Mouse (Mus musculus): Measurements from ENCODE around the gene Mrgprf.

Gene Mrgprf

DNA sequence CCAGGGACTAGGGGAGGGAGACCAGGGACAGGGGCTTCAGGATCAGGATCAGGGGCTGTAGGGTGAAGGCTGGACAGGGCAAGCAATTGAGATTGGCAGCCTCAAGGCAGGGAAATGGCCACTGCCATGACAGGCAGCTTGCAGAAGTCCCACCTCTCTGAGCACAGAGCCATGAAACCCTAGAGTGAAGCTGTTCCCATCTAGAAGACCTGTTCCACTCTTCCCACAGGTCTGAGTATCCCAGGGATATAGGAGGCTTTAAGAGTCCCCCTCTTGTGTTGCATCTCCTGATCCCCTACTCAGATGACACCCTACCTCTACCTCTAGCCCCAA is 346 bp downstream of the Mrgprf start:
- DNase-seq (ENCODE audit: low spot score in 2 of 2): no peak

DNA sequence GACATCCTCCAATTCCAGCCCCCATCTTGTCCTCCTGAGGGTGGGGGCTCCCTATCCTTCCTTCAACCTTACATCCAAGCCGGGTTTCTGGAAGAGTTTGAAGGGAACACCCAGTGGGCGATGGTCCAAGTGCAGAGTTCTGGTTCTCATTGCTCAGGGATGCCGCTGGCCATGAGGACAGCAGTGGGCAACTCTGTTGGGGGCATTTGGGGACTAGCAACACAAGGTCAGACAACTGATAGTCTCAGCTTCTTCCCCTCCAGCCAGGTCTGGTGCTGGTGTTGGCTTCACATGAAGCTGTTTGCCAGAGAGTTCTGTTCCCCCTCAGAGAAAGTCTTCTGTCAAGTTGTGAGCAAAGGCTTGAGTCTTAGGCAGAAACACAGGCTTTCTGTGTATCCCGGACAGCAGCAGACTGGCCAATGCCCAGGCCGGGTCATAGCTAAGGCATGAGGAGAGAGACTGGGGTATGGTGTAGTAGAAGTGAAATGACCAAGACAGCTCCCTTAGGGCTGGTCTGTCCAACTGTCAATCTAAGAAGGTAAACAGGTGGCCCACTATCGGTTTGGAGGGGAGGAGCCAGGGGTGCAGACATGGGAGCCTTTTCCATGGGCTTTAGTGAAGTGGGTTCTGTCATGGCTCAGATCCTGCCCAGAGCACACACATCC is 845 bp downstream of the Mrgprf start:
- no peak for DNase-seq (ENCODE audit: low spot score in 2 of 2)

DNA sequence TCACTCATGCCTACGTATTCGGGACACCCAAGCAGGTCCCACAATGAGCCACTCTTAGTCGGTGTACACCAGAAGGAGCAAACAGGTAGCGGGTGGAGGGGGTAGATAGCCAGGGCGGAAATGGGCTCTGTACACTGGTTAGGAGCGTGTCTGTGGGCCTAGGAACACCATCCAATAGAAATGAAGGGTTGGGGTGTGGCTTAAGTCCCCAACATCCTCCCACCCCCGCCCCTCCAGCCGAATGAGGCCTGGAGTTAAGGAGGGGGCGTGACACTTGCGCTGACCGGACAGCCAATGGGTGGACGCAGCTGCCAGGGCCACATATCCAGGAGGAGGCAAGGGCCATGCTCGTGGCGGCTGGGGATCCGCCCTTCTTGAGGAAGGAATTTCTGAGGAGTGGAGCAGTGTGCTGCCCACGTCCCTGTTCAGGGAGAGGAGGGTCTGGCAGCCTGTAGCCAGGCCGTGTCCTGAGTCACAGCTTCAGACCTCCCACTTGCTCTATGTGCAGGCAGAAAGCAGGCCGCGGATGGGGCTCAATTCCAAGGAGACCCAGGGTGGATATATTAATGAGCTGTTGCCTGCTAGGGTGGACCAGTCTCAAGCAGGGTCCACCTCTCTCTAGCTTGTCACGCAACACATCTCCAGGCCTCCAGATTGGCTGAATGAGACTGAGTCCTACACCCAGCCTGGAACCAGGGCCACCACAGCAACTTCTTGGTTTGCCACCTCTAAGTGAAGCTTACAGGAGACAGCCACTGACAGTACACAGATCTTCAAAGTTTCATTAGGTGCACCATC is 2.1 kb downstream of the Mrgprf start:
- no peak for DNase-seq (ENCODE audit: low spot score in 2 of 2)

DNA sequence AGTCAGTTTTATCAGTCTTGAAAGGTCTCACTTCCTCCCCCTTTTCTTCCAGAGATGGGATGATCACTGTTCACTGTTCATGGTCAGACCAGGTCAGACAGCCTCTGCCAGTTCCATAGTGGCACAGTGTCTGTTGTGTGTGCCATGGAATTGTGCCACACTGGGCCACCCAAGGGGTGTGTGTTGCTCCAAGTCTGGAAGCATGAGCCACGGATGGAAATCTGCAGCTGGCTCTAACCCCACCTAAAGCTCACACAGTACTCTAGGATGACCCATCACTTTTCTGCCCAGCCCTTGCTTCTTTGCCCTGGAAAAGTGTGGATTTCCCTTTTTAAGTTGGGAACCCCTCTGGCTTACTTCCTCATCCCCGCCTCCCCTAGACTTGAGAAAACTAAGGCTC is 3.5 kb downstream of the Mrgprf start:
- no peak for DNase-seq (ENCODE audit: low spot score in 2 of 2)

DNA sequence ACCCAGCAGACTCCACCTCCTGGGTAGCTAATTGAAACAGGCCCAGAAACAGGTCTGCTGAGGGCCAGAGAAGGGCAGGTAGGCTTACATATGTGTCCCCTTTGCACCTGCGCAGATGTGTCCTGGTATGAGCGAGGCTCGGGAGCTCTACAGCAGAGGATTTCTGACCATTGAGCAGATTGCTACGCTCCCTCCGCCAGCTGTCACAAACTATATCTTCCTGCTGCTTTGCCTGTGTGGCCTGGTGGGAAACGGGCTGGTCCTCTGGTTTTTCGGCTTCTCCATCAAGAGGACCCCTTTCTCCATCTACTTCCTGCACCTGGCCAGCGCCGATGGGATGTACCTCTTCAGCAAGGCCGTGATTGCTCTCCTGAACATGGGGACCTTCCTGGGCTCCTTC is 7.0 kb downstream of the Mrgprf start:
- no peak for DNase-seq (ENCODE audit: low spot score in 2 of 2)

DNA sequence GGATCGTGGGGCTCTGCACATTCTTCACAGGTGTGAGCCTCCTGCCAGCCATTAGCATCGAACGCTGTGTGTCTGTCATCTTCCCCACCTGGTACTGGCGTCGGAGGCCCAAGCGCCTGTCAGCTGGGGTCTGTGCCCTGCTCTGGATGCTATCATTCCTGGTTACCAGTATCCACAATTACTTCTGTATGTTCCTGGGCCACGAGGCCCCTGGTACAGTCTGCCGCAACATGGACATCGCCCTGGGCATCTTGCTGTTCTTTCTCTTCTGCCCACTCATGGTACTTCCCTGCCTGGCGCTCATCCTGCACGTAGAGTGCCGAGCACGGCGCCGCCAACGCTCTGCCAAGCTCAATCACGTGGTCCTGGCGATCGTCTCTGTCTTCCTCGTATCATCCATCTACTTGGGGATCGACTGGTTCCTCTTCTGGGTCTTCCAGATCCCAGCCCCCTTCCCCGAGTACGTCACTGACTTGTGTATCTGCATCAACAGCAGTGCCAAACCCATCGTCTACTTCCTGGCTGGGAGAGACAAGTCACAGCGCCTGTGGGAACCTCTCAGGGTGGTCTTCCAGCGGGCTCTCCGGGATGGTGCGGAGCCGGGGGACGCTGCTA is 7.5 kb downstream of the Mrgprf start:
- no peak for DNase-seq (ENCODE audit: low spot score in 2 of 2)

DNA sequence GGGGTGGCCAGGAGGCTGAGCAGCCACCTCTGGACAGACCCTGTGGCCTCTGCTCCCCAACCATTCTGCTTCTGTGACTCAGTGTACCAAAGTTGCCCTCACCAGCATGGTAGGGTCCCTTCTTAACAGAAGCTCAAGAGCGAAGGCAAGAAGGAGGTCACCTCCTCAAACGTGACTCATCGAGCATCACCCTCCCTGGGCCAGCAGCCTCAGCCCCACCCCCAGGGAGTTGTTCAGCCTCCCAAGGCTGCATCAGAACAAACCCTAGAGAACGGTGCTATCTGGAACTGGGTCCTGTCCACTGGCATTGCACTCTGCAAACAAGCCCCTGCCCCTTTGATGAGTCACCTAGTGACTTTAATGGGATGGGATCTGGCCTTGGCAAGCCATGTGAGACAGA is 8.2 kb downstream of the Mrgprf start:
- no peak for DNase-seq (ENCODE audit: low spot score in 2 of 2)

DNA sequence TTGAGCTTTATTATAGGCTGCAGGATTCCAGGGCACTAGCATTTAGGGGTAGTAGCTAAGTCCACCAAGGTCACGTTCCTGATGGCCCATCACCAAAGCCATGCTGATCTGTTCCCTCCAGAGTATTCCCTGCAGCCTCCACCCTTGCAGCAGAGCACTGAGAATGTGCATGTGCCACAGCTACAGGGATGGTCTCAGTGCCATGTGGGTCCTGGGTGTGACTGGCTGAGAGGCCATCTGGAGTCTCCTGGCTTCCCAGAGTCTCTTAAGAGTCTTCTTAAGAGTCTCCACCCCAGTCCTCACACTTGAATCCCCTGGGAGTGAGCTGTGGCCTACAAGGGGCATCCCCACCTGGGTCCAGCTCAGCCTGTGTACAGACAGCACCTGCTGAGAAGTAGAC is 9.2 kb downstream of the Mrgprf start:
- no peak for DNase-seq (ENCODE audit: low spot score in 2 of 2)

DNA sequence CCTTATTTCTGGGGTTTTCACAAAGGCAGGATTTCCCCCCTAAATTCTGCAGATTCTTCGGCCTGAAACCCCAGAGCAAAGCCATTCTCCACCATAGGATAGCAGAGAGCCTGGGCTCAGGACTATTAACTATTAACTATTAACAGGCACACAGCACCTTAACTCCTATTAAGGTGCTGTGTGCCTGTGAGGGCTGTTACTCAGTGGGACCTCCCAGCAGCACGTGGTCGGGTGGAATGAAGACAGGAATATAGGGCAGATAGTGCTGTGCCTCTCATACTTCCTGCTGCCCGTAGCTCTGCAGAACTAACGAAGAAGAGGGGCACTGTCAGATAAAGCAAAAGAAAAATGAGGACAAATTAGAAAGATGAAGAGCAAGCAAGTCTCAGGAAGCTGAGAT is 9.9 kb downstream of the Mrgprf start:
- DNase-seq (ENCODE audit: low spot score in 2 of 2): no peak

DNA sequence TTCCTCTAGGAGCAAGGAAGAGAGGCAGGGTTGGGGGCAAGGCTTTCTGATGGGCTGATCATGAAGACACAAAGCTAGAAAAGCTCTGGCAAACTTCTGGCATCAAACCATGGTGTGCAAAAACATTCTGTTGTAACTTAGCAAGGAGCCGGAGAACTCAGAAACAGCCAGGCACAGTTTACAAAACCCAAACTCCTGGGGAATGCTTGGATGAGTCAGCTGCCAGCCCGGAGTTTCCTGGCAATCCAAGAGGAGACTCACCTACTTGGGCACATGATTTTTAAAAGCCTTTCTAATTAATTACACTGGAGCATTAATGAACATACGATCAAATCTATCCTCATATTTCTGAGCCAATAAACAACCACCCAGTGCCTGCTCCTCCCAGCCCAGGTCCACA is 11.5 kb downstream of the Mrgprf start:
- no peak for DNase-seq (ENCODE audit: low spot score in 2 of 2)

DNA sequence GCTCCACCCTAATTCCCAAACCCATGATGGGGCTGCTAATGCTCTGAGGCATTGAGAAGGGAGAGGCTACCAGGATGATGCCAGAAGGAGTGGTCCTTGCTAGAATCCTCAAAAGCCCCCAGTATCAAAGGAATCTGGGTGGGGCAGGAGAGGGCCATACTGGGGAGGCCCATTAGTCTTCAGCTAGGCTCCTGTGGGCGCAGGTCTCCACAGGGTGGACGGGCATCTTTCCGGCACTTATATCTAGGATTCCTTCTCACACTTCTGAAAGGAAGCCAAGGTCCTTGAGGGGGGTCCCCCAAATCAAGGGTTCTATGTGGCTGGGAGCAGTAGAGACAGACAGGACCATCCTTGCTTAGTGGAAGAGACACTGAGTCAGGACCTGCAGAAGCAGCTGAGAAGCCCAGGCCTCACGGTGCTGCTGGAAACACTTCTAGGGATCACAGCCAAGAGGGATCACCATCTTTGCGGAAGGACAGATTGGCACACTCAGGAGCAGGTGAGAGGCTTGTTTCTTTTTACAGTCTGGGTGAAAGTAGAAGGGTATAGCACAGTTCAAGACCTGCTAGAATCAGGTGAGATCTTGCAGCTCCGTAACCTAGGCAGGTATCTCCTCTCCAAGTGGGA is 14.3 kb downstream of the Mrgprf start, which contains the start of gene Mrgprd:
Mrgprd (plus strand) TSS at position 51 of the 627 bp plus-strand sequence.
- no peak for DNase-seq (ENCODE audit: low spot score in 2 of 2)

DNA sequence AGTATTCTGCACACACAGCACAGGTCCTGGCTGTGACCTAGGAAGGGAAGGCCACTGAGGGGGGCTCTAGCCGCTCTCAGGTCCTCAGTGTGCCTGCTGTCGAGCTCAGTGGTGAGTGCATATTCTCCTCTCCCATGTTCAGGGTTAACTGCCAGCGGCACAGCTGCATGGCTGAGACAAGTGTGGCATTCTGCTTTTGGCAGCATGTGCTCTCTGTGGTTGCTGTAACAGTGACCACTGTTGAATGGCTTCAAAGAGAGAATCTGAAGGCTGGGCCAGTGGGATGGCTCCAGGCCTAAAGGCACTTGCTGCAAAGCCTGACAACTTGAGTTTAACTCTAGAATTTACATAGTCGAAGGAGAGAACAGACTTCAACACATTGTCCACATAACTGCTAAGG is 16.9 kb downstream of the Mrgprf start:
- DNase-seq (ENCODE audit: low spot score in 2 of 2): peak in 1 of 2 experiments; percentile 29

DNA sequence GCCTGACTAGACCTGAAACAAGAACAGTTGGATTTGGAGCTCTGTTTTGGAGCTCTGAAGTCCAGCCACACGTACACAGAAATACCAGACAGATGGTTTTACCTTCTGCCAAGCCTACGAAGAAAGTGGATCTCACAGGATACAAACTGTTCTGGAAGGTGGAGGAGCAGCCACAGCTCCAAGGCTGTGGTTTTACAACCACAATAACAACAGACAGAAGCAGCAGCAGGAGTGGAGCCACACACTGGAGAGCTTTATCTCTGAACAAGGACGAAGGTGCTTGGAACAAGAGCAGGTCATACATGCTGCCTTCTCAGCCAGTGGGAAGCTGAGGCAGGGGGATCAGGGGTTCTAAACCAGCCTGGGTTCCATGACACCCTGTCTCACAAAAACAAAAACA is 18.9 kb downstream of the Mrgprf start:
- peak in 1 of 2 experiments; percentile 69 for DNase-seq (ENCODE audit: low spot score in 2 of 2)

DNA sequence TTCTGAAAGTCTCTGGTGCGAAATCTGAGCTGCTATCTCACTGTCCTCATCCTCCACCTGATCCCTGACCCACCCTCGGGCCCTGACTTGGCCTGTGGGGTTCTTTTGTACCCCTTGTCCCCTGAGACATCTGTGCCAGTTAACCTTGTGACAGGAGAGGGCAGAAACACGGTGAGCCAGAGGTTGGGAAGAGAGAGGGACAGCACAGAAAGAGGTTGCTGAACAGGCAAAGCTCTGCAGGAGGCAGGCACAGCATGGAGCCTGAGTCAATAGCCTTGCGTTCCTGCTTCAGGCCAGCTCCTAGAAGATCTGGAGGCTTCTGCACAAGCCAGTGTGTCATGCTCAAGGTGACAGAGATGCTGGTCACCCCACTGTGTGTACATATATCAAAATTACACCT is 23.0 kb downstream of the Mrgprf start:
- DNase-seq (ENCODE audit: low spot score in 2 of 2): no peak

DNA sequence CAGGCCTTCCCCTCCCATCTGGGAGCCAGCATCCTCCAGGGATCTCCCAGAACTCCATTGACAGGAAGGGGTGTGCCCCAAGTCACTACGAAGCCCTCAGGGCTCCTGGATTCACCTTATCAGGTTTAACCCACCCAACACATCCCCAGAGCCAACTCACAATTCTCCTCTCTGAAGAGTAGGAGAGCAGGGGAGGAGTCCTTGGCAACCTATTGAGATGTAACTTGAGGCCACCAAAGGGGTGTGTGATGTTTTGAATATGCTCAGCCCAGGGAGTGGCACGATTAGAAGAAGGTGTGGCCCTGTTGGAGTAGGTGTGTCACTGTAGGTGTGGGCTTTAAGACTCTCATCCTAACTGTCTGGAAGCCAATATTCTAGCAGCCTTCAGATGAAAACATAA is 25.1 kb downstream of the Mrgprf start:
- DNase-seq (ENCODE audit: low spot score in 2 of 2): no peak

DNA sequence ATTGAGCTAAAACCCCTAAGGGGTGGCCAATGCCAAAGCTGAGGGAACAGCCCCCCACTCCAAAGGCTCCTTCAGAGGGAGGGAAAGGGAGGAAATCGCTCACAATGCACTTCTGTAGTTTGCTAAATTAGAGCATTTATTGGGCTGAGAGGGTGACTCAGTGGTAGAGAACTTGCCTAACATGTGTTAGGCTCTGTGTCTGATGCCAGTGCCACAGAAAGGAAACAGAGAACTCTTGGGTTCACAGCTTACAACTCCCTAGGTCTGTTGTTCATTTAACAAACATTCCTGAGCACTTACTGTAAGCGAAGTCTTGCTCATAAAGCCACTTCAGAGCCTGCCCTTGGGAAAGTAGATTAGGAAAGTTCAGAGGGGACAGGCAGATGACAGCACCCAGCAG is 29.4 kb downstream of the Mrgprf start:
- DNase-seq (ENCODE audit: low spot score in 2 of 2): no peak

DNA sequence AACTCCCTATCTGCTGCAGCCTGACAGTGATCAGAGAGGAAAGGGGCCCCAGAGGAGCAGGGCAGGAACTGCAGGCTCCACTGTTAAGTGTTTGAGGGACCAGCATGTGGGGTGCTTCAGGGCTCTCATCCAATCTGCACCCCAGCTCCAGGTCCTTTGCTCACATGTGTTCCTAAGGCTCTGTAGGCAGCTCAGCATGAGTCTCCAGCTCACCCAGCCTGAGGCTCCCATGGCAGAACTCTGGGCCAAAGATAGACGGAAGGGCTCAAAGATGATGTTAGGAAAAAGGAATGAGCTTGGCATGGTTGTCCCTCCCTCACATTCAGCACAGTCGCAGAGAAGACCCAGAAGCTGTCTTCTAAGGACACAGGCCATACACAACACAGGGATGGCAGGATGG is 30.0 kb downstream of the Mrgprf start:
- DNase-seq (ENCODE audit: low spot score in 2 of 2): no peak

DNA sequence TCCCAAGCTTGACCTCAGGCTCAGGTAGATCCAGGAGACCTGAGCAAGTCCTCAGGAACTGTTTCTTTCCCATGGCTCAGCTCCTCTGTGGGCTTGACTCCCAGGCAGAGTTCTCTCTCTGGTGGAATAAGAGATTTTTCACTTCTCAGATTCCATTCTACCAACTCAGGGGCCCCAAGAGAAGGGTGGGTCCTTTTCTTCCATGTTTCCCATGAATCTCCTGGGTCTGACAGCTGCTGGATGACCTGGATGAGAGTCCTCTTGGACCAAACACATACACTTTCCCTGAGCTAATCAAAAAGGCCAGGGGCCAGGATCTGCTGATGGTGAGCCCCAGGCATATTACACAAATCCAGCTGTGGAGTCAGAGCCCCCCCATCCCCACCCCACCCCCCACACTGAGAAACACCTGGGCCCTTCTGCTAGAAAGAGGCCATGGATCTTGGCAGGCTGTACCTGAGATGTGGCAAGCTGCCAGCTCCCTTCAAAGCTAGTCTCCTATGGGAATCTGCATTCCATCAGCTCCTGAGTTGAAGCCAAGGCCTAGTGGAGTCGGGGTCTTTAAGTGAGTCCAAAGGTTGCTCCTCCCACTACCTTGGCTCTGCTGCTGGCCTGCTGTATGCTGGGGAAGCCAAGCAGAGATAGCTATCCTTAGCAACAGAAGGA is 31.9 kb downstream of the Mrgprf start:
- no peak for DNase-seq (ENCODE audit: low spot score in 2 of 2)

DNA sequence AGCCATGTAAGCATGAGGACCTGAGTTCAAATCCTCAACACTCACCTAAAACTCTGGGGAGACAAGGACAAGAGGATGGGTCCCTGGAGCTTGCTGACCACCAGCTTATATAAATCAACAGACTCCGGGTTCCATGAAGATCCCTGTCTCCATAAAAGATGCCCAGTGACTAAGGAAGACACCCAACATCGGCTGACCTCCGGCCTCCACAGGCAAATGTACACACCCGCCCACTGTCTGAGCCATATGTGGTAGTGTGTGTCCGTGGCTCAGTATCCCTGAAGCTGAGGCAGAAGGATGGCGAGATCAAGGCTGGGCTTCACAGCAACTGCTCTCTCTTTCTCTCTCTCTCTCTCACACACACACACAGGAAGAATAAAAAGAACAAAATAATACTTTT is 33.3 kb downstream of the Mrgprf start:
- DNase-seq (ENCODE audit: low spot score in 2 of 2): no peak

DNA sequence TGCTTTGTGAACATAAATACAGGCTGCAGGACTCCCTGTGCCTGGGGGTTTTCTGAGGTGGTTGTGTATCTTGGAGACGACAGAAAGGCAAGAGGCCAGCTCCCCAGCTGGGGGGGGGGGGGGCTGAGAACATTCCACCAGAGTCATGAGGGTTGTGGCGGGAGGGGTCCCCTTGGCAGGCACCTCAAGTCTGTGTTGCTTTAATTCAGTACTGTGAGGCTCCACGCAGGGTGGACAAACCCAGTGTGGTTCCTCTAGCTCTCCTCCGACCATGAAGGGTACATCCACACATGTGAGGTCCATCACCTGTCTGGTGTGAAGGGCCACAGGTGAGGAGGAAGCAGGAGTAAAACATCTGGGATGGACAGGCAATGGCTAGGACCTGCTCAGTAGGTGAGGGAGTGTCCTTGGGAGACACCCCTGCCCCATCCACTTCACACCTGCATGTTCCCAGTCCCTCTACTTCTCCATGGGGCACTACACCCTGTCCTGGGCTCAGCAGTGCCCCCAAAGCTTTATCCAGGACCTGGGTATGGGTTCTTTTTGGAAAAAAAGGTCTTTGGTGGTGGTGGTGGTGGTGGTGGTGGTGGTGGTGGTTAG is 33.9 kb downstream of the Mrgprf start:
- DNase-seq (ENCODE audit: low spot score in 2 of 2): no peak

DNA sequence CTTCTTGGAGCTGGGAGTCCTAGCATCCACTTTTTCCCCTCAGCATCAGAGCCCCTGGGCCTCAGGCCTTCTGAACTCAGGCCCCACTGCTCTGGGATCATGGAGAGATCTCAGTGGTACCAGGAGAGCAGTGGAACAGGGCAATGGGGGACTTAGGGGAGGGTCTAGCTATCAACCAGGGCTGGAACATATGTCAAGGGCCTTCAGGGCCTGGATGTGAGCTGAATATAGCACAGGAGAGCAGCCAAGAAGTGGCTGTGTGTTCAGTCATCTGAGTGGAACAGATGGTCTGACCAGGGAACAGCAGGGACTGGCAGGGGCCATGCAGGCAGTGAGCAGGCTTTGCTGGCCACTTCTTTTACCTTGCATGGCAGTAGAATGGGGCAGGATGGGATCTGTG is 34.6 kb downstream of the Mrgprf start:
- no peak for DNase-seq (ENCODE audit: low spot score in 2 of 2)

Data from left cerebral cortex, adult 9 months (tissue).